Mouse (Mus musculus): ENCODE results near the gene Il4ra.

DNA sequence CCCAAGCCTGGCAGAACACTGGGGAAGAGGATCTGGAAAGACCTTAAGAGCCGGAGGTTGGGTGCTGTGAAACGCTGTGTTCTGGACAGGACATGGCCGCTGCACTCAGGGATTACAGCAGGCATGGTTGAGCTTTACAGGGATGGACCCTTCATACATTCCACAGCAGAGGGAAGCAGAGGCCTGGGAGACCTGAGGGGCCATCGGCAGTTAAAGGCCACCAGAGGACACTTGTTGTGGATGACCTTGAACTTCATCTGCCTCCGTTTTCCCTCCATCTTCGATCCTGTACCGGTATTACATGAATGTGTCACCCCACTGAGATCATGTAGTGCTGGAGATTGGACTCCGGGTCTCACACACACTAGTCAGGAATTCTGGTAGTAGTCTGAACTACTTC is 2.0 kb upstream of the Il4ra start:
- TF ChIP-seq USF1 (IDR thresholded peaks at IDR 0.05; ENCODE audit: low read depth) = no peak
- TF ChIP-seq CTCF (IDR thresholded peaks at IDR 0.05; ENCODE audit: control insufficient read depth, insufficient read depth, insufficient read length) = no peak
- TF ChIP-seq MAX (IDR thresholded peaks at IDR 0.05) = no peak
- TF ChIP-seq FOSL1 (IDR thresholded peaks at IDR 0.05; ENCODE audit: insufficient read depth, low read length, poor library complexity, severe bottlenecking) = no peak
- TF ChIP-seq MYOD1 (IDR thresholded peaks at IDR 0.05; ENCODE audit: control insufficient read depth, insufficient read length, low read depth) = no peak
- no peak for TF ChIP-seq CEBPB (IDR thresholded peaks at IDR 0.05; ENCODE audit: low read depth)
- TF ChIP-seq MYOG (IDR thresholded peaks at IDR 0.05; ENCODE audit: control insufficient read depth, extremely low read depth, insufficient read length) = no peak
